Mouse (Mus musculus) megakaryocyte, embryonic 14.5 days (primary cell): ENCODE results near the gene Mab21l2.

Experiments used
- FLI1 ChIP-seq: IDR thresholded peaks from 2 replicates; pipeline ENCODE4 v1.6.1; 2012; ENCODE audit warnings: low read length, inconsistent platforms, mixed read lengths
- GATA1 ChIP-seq: IDR thresholded peaks from 3 replicates; pipeline ENCODE4 v1.6.1; 2012; ENCODE audit warnings: mixed read lengths, low read length, inconsistent platforms, borderline replicate concordance

- TF ChIP-seq GATA1: no peak
- TF ChIP-seq FLI1: no peak
These were observed 1.1 kb downstream of the Mab21l2 start for GRCm38 (mm10) chr3:86547251-86547791.
